Mouse (Mus musculus) neutrophil, adult 5-6 weeks (primary cell): ENCODE measurements at regions not wholly inside any gene's neighbourhood (a gene's known extent, or its start where the extent isn't known, plus 50 kb on each side); places are given as distances from the start of the nearest gene placed in this dataset.

ENCODE experiments used
- ATAC-seq: fragments of 151-379, 151-347 bp; 2 replicates; pipeline ENCODE4 v1.8.0; 2017; ENCODE audit warnings: mild to moderate bottlenecking, moderate TSS enrichment; ENCODE audit not compliant: insufficient number of reproducible peaks, poor library complexity, low FRiP score, severe bottlenecking; ENCODE audit errors: extremely low read depth

- peak; percentile 99 for ATAC-seq
Measured at GRCm38 (mm10) chr10:81996742-81997536, 51.0 kb upstream of the Zfp873 start.
